Mouse (Mus musculus) 416B (cell line): ENCODE results near the gene Sirt4.
"Not testable (repeated sequence)": the region's sequence is repeated elsewhere in the genome, so short reads cannot be mapped to it uniquely, and the experiment has no call there.

ENCODE experiments used
- DNase-seq: peaks from one replicate; pipeline ENCODE4 v3.0.0; 2011; ENCODE audit warnings: low read depth

Sirt4 gene

DNA sequence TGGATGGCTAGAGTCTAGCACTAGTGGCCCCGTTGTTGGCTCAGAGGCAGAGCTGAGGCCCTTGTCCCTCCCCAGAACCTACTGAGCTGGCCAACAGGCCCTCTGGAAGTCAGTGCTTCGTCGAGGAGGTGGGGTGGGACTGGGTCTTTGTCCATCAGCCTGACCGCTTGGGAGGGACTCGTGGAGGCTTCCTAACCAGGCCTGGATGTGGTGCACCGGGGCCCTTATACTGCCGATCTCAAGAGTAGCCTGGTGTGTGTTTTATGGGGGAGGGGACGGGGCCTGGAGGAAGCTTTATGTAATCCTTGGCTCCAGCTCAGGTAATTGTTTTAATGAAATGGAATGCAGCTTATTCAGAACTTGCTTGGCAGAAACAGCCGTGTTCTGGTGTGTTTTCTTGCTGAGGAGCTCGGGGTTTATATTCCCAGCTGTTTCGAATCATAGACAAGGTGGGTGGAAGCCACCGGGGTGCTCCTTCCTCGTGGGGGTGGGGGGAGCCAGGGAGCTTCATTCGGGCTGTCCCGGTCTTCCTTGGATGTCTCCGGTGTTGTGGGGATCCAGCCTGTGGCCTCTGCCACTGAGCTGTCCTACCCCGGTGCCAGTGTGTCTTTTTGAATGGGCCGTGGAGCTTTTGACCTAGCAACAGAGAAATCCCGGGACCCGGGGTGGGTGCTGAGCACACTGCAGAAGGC lies 30.5 kb upstream of the Sirt4 start:
- no peak for DNase-seq

DNA sequence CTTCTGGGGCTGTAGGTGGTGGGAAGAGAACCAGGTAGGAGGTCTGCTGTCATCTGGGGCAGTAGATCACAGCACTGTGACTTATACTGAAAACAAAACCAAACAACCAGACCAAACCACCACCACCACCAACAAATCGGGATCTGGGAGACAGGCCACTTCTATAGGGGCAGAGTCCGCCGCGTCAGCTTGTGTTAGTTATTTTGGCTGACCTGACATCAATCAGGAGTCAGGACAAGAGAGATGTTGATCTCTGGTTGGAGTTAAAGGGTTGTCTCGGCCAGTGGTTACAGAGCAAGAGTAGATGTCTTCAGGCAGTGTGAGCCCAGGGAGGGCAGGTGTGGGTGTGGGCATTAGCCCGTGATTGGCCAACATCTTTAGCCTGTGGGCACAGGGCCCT lies 29.8 kb upstream of the Sirt4 start:
- DNase-seq: no peak

DNA sequence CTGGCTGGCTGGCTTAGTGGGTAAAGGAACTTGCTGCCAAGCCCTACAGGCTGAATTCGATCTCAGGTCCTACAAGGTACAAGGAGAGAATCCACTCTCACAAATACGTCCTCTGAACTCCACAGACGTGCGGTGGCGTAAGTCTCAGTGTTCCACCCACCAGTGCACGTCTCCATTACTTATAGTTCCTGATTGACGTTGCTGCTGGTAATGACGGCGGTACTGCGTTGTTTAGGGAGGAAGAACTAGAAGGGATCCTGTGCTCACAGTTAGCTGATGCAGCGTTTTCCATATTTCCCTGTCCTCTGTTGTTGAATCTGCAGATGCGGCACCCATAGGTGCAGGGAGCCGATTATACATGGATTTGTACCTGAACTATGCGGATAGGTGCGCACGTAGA lies 29.2 kb upstream of the Sirt4 start:
- no peak for DNase-seq

DNA sequence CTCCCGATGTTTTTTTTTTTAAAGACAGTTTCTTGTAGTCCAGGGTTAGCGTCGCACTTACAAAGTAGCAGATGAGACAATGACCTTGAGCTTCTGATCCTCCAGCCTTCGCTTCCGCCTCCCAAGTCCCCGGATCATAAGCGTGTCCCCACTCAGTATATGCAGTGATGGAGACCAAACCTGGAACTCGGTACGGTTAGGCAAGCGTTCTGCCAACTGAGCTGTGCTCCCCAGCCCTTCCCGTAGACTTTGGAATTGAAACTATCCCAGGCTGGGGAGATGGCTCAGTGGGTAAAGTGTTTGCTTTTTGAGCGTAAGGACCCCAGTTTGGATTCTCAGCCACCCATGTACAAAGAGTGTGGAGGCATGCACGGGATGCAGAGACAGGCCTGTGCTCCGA lies 28.7 kb upstream of the Sirt4 start:
- DNase-seq: no peak

DNA sequence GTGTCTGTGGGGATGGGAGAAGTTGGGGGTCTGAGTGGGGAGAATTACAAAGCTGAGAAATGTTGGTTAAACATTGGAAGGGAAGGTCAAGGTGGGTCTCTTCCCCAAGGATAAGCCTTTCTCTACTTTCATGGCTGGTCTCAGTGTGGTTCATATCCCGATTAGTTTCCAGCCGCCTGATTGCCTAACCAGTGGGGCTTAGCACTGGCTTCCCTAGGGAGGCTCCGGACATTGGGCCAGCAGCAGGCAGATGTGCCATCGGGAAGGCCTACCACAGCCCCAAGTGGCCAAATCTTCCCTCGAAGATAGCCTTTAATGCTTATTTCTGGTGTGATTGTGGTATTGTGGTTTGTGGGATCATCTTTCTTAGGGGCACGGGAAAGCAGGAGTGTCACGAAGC lies 27.9 kb upstream of the Sirt4 start:
- no peak for DNase-seq

DNA sequence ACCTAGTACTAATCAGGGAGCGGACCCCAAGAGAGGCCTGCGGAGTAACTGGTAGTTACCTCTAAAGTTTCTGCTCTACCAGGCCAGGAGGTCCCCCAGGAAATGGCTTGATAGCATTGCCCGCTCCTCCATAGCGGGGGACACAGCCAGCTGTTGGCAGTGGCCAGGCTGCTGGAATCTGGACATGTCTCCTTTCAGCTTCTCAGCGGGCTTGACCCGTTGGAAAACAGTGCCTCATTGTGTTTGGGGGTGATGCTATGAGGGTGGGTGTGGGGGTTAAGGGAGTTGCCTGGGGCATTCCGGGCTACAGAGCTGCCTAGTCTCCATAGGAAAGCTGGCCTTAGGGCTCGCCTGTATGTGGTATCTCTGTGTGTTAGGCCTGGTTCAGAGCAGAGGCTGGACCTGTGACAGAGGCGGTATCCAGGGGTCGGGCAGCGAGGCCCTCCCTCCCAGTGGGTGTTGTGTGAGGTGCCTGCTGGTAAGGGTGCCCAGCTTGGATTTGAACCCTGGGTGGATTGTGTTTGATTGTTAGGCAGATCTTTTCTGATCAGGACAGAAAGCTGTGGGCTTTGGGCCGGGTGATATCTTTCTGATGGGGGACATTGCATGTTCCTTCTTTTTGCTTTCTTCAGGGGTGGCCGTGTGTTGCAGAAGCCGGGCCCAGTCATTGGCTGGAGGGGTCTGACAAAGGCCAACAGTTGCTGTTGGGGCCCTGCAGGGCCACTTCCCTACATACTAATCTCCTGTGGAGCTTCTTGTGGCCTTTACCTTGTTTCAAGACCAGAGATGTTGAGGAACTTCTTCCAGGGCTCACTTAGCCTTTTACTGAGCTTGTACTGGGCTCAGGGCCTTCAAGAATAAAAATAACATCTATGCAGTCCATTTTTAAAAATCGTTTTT lies 25.5 kb upstream of the Sirt4 start:
- no peak for DNase-seq

DNA sequence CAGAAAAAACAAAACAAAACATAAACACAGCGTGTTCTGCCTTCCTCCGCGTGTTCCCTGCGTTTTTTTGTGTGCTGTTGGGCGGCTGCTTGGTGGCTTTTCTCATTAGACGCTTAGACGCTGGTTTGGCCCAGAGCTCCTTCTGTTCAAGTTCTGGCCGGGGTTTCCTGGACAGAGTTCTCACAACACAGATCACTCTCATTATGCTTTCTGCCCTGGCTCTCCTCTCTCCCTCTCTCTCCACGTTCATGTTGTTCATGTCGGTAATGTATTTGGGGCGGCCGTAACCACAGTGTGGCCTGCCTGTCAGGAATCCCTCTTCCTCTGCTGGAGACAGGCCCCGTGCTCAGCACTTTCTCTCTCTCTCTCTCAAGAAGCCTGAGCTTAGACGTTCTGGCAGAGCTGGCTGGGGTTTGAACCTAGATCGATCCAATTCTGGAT lies 24.8 kb upstream of the Sirt4 start:
- DNase-seq: peak; percentile 70

DNA sequence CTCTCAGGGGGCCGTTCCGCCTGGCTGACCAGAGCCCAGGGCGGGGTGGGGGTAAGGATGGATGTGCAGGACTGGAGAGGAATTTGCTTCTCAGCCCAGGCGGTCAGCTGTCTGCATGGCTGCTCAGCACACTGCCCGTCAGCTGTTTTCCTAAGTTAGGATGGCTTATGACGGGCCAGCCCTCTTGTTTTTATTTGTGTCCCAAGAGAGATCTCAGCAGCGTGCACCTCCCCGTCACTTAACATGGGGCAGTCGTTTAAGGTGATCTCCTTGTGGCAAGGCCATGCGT lies 24.3 kb upstream of the Sirt4 start:
- DNase-seq: peak; percentile 40

DNA sequence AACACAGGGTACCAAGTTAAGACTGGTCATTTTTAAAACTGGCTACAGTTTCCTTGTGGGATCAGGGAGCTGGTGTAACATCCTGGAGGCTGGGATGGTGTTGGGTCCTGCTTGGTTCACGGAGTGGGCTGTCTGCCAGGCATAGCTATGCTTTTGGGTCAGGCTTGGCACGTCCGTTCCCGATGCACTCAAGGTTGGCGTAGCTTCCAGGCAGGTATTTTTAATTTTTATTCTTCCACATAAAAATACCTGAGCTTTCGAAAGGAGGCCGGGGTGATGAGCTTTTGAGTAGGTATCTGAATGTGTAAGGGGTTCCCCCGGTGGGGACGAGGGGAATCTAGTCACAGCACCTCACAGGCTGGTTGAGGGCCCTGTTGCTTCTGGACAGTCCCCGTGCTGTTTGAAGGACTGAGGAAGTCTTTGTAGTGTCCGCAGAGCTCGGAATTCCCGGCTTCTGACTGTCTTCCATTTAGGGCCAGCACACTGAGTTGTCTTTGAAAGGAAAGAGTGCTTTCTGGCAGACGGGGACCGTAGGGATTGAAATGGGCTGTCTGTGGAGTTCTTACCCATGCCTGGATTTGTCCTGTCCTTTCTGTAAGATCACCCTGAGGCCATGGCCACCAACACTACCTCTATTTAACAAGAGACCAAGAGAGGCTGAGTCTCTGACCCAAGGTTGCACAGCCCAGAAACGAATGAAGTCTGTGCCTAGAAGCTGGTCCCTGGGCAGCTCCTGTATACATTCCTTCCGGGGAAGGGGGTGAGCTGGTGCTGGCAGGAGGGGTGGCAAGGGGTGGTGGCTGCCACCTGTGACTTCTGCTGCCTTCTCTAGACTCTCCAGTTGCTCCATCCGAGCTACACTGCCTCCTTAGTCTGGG lies 23.7 kb upstream of the Sirt4 start:
- DNase-seq: no peak

DNA sequence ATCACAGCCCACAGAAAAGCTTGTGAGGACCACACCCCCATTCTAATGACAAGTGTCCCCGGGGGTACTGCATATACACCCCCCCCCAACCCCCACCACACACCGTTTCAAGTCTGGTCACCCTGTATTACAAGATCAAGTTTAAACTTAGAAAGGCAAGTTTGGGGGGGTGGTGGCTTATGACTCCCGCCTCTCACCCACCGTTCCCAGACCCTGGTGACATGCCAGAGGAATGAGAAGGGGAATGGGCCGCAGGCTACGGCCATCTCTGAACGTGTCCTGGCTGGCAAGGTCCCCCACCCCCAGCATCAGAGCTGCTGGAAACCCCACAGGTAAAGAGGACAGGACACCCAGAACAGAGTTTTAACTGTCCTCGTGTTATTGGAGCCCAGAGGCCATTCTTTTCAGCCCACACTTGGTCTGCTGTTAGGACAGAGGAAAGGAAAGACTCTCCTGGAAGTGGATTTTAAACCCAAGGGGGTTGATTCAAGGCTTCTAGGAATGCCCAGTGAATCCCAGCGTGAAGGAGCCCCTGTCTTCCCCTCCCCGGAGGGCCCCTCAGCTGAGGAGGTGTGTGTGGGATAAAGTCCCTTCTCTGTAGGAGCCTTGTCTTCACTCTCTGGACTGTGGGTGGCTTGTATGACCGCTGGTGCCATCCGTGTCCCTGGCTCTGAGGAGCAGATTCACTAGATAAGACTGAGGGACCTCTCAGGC lies 22.9 kb upstream of the Sirt4 start:
- DNase-seq: no peak

DNA sequence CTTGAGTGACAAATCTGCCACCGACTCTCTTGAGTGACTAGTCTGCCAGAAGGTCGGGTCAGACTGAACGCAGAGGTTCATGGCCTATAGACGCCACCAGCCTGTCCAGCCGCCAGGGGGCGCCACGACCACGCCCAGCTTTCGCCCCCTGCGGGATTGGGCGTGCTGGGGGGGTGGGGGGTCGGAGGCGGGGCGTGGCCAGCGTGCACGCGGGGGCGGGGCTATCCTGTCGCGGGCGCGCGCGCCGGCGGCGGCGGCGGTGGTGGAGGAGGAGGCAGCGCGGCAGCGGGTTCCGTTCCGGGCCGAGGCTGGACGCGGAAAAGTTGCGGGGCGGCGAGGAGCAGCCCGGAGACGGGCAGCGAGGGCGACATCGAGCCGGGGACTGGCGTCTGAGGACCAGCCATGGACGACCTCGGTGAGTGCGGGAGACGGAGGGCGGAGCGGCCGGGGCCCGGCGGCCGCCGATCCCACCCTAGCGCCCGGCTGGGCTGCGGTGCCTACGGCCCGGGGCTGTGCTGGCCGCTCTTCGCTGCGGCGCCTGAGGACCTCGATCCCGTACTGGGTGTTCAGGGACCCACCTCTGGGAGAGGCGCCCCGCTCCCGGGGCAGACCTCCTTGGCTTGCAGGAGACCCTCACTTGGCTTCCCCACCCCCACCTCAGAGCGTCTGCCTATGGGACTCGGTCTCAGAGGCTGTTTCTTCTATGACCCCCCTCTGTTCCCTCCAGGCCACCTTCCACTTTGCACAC lies 22.1 kb upstream of the Sirt4 start, which contains the start of gene Pxn:
Gene Pxn, plus strand, starts transcription at position 223 of the 748 bp plus-strand sequence.
- DNase-seq: peak; percentile 89

DNA sequence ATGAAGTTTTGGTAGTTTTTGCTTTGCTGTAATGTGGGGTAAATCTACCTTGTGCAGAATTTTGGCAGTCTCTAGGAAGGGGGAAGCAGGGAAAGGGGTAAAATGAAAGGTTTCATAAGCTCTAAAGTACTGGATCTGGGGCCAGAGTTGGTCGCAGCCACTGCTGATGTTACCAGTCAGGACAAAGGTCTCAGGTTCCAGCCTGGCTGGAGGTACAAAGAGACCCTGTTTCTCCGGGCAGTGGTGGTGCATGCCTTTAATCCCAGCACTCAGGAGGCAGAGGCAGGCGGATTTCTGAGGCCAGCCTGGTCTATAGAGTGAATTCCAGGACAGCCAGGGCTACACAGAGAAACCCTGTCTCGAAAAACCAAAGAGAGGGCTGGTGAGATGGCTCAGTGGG lies 21.1 kb upstream of the Sirt4 start:
- DNase-seq: not testable (repeated sequence)

DNA sequence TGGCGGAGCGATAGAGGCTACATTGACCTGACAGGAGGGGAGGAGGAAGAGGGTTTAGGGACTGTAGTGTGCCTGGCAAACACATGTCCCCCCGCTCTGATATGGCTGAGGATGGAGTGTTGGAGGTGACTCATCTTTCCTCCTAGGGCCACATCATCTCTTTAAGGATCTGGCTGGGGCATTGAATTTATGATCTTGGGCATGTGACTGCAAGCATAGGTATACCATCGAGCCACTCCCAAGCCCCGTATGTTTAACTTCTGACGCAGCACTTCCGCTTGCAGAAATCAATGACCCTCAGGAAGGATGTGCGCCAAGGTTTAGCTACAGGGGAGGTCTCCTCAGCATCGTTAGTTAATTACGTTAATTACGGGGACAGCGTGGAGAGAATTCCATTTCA lies 18.5 kb upstream of the Sirt4 start:
- peak; percentile 91 for DNase-seq

DNA sequence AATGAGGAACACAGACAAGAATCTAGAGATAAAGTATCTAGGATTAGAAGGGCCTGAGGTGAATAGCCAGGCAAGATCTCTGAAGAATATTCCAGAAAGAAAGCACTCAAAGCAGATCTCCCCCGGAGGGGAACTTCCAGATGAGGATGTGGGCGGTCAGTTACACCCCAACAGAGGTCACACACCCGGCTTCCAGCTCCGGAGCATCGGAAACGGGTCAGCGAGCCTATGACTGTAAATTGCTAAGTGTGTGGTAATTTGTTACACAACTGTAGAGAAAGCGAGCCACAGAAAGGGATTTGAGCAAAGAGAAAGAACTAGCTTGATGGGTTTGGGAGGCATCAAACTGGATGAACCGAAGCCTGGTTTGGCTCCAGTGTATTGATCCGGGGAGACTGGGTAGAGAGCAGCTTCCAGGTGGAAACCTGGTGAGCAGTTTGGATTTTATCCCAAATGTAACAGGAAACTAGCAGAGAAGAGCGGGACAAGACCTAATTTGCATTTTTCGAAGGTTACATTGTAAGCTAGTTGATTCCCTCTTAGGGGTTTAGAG lies 15.9 kb upstream of the Sirt4 start:
- DNase-seq: peak; percentile 88

DNA sequence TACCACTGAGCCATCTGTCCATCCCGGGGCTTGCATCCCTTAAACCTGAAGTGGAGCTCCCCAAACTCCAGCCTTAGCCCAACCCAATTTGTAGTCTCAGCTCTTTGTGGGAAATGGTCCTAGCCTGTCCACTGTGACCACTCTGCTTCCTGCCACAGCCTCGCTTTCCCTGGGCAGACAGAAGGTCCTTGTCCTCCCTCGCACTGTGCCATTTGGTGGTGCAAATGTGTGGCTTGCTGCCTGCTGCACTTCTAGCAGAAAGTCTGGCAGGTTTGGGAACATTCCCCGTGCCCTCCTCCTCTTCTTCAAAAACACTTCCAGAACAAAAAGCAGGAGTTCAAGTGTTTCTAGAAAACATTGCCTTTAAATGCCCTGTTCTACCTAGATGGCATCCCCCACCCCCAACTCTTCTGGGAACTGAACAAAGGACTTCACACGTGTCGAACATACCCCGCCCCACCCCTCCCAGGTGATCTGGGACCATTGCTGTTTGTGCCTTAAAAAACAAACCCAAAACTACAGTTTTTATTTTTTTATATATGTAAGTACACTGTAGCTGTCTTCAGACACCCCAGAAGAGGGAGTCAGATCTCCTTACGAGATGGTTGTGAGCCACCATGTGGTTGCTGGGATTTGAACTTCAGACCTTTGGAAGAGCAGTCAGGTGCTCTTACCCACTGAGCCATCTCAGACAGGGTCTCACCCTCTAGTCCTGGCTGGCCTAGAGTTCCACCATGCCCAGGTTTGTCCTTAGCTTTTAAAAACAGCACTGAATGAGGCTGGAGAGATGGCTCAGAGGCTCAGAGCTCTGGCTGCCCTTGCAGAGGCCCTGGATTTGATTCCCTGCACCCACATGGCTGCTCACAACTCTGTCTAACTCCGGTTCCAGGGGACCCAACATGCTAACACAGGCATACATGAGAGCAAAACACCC lies 14.0 kb upstream of the Sirt4 start:
- DNase-seq: no peak

DNA sequence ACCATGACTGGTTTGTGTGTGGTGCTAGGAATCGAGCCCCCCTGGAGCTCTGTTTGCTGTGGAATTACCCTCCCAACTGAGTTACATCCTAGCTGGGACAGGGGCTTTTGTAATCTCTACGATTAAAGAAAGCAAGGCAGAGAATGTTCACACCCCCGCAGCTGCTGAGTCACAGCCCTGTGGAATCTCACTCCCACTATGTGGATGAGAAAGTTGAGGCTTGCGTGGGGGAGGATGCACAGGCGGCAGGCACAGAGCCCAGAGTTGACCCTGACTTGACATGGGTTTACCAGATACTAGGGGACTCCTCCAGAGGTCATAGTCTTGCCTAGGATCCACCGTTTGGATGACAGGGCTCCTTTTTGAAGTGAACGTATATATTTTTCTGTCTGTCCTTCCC lies 12.5 kb upstream of the Sirt4 start:
- DNase-seq: no peak

DNA sequence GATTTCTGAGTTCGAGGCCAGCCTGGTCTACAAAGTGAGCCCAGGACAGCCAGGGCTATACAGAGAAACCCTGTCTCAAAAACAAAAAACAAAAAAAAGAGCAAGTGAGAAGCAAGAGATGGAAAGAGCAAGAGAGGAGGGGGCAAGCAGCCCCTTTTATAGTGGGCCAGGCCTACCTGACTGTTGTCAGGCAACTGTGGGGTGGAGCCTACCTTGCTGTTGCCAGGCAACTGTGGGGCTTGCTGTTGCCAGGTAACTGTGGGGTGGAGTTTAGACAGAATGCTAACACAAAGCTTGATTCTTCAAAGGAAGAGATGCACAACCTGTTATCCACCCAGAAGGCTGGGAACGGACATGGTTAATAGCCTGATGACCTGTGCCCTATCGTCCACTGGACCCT lies 11.1 kb upstream of the Sirt4 start:
- DNase-seq: not testable (repeated sequence)

DNA sequence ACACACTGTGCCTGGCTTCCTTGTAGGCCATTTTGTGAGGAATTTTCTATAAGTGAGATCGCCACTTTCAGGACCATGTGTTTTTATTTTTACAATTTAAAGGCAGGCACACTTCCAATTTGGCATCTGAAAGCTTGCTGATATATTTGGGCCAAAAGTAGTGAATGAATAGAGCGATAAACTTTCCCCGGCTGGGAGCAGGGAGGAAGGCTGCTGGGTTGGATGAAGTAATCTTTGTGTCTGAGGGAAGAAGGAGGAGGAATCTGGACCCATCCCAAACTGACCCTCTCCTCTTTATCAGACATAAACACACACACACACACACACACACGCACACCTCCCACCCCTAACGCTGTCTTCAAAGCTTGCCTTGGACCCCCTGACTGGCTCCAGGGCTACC lies 8.9 kb upstream of the Sirt4 start:
- DNase-seq: no peak

DNA sequence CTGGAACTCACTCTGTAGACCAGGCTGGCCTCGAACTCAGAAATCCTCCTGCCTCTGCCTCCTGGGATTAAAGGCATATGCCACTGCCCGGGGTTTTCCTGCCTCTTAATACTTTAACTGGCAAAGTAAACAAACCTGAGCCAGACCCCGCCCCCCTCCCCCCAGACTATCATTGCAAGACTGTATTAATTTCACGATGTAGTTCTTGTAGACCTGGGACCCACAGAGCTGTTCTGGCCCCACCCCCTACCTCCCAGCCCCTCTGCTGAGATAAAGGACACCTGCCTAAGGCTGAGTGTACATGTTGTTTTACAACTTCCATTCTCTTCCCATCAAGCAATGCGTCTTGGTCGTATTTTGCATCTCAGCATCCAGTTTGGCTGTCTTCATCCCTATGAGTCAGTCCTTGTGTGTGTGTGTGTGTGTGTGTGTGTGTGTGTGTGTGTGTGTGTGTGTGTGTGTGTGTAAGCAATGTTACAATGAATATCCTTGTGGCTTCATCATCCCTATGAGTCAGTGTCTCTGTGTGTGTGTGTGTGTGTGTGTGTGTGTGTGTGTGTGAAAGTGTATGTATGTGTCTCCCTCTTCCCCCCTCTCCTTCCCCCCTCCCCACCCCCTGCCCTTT lies 8.3 kb upstream of the Sirt4 start:
- peak; percentile 90 for DNase-seq
